Mouse (Mus musculus): ENCODE measurements around the gene Lrrc2.

Lrrc2 gene

DNA sequence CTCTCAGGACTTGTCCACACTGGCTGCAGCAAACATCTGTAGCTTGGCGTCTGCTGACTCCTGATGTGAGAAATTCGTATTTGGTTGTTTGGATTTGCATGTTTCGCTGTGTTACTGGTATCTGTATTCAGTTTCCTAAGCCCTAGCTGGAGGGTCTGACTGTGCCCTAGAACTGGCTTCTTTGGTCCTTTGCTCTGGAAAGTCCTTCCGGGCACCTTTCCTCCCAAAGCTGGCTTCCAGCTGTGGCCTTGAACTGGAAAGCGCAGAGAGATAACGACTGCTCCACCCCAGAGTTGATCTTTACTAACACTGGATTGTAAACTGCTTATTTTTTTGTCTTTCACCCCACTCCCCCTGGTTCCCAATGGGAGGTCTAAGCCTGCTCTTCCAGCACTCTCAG, 3.4 kb upstream of the Lrrc2 start:
- DNase-seq (ENCODE audit: inconsistent ontology term), result no peak

DNA sequence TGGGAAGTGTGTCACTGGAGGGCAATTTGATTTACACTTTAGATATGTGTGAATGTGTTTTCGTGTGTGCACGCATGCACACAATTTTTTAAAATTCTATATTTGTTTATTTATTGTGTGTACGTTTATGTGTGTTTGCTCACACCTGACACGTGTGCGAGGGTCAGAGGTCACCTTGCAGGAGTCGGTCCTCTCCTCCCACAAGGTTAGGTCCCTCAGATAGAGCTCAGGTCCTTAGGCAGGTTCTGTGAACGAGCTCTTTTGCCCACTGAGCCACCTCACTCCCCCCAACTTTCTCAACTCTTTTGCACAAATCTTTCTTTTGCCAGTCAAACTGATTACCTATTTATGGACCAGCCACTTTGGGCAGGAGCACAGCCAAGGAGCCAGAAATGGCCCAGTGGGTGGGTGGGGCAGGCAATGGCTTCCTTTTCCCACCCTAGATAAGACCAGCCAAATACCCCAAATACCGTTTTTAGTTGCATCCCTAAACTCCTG, 2.5 kb upstream of the Lrrc2 start:
- DNase-seq (ENCODE audit: inconsistent ontology term), result no peak

DNA sequence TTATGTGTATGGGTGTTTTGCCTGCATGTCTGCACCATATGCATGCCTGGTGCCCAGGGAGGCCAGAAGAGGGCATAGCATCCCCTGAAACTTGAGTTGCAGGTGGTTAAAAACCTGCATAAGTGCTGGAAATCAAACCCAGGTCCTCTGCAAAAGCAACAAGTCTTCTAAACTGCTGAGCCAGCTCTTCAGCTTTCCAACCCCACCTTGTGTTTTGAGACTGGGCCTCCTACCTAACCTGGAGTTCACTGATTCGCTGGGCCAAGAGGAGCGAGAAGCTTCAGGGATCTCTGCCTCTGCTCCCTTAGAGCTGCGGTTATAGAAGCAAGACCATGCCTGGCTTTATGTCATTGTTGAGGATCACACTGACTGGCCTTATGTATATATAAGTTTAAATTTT, 1.2 kb upstream of the Lrrc2 start:
- no peak for DNase-seq (ENCODE audit: inconsistent ontology term)

DNA sequence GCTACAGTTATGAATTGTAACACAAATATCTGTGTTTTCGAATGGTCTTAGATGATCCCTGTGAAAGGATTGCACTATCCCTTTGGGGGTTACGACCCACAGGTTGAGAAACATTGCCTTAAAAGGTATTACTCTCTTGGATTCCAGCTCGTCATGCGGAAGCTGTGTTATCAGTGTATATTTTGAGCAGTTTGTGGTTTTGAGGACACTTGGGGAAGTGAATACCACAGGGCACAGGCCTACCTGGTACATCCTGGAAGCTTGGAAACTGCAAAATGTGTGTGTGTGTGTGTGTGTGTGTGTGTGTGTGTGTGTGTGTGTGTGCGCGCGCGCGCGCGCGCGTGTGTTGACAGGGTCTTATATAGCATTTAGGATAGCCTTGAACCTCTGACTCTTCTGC, 521 bp downstream of the Lrrc2 start:
- DNase-seq (ENCODE audit: inconsistent ontology term), result no peak

DNA sequence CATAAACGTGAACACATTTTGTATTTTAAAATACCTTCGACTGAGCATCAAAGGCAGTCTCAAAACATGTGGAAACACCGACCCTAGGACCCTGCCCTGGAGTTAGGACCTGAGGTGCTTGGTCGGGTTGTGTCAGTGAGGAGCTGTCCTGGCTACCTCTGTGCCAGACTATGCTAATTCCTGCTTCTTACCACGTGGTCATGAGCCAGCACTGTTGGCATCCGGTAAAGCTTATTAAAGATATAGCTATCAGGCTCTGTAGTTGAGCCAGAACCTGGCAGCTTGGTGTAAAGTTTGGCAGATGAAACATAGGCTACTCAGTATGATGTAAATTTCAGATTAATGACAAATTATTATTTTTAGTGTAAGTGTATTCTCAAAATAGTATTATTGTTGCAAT, 1.1 kb downstream of the Lrrc2 start:
- no peak for DNase-seq (ENCODE audit: inconsistent ontology term)

DNA sequence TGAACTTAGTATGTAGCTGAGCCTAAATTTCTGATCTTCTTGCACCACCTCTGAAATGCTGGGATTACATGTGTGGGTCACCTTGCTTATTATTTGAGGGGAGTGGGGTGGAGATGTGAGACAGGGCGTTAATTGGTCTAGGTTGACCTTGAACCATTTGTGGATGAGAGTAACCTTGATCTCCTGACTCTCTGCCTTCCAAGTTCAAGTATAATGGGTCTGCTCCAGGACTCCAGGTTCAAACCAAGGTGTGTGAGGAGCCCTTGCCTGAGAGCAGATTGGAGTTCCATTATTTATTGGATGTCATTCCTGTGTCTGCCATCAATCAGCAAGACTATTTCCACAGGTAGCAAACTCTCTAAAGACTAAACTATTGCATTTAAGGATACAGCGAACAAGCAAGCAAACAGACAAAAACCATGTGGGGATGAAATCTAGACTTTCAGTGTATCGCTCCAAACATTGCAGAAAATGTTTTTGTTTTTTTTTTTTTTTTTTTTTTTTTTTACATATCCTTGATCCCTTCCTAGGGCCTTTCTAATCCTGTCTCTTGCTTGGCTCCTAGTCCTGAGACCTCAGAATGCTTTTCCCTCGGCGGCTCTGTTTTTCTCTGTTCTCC, 1.7 kb downstream of the Lrrc2 start:
- no peak for DNase-seq (ENCODE audit: inconsistent ontology term)

DNA sequence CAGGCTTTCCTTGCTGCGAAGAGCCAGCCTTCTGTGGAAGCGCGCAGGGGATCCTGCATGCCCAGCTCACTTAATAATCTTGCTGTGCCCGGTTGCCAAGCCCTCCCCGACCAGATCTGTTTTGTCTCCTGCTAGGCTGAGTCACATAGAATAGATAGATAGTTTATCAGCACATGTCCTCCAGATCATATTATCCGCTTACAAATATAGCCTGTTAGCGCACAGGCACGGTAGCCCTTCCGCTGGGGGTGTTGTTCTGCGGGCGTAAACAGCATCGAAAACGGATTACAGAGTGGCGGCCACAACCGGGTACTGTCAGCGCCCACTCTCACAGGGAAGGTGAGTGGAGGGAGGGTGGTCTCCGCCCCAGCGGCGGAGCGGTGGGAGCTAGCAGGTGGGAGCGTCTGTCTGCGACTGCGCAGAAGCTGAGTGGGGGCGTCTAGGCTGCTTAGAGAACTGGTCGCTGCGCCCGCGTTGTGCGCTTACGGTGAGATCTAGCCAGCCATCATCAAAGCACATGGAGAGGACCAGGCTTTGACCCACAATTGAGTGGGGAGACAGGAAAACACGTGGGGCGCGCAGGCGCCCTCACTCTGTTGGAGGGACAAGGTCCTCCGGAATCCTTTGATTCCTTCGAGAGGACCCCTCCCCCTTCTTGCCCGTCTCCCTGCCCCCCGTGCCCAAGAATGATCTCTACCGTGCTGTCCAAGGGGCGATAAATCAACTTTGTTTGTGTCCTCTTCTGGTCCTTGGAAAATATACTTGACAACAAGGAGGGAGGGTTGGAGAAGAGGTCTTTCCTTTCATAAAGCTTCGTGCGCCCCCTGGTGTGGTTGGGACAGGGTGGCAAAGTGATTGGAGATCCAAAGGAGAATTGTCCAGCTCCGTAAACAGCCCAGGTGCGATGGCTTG, 2.5 kb downstream of the Lrrc2 start:
- DNase-seq (ENCODE audit: inconsistent ontology term), result peak; percentile 74

DNA sequence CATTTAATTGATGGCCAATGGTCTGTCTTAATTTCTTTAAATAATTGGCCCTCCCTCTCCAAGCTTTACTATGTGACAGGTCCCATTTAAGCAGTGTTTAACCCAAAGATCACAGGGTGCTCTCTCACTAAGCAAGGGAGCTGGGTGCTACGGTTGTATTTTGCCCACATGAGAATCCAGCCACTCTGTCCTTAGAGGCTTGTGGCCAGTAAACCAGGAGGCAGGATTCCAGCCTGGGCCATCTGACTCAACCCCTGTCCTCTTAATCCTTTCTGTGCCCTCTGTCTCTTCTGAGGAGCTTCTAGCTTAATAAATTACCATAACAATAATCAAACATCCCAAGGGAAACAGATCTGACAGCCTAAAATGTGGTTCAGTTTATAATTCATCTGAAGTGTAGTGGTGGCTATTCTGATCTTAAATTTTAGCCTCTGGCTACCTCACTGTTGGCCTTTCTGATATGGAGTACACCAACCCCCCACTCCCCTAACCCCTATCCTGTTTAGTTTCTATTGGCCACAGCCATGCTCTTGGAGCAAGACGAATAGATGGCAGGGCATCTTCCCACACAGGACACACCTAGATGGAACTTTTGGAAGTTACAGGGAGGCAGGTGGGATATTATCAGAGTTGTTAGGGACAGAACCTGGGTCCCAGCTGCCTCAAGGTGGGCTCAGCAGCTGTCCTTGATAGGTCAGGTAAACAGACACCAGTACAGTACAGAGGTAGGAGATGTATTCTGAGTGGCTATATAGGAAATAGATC, 3.5 kb downstream of the Lrrc2 start:
- DNase-seq (ENCODE audit: inconsistent ontology term), result no peak

DNA sequence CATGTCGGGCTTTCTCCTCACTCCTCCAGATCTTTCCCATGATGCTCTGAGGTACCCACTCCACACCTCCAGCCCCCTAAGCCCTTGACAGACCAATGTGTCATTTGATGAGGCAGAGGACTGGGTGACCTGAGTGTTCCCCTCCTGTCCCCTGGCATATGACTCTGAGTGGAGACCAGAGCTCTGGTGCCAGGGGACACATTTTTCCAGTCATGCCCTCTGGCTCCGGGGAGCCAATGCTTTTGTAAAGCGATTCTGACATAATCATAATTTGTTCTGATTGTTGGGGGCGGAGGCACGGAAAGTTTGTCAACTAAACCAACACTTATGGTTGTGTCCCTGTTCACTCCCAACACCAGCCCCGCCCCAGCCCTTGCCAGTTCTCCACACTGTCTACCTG, 4.6 kb downstream of the Lrrc2 start:
- no peak for DNase-seq (ENCODE audit: inconsistent ontology term)

DNA sequence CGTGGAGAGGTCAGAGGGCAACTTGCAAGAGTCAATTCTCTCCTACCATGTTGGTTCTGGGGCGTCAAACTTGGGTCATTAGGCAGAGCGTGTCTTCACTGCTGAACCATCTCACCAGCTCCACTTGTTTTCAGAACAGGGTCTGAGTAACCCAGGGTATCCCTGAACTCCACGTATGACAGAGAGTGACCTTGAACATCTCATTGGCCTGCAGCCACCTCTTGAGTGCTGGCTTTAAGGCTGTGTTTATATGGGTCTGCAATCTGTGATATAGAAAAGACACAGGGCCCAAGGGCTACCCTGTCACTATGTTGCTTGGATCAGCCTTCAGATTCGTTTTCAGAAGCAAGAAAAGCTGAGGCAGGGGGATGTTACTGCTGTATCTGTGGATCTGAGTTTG, 8.3 kb downstream of the Lrrc2 start:
- DNase-seq (ENCODE audit: inconsistent ontology term), result no peak

DNA sequence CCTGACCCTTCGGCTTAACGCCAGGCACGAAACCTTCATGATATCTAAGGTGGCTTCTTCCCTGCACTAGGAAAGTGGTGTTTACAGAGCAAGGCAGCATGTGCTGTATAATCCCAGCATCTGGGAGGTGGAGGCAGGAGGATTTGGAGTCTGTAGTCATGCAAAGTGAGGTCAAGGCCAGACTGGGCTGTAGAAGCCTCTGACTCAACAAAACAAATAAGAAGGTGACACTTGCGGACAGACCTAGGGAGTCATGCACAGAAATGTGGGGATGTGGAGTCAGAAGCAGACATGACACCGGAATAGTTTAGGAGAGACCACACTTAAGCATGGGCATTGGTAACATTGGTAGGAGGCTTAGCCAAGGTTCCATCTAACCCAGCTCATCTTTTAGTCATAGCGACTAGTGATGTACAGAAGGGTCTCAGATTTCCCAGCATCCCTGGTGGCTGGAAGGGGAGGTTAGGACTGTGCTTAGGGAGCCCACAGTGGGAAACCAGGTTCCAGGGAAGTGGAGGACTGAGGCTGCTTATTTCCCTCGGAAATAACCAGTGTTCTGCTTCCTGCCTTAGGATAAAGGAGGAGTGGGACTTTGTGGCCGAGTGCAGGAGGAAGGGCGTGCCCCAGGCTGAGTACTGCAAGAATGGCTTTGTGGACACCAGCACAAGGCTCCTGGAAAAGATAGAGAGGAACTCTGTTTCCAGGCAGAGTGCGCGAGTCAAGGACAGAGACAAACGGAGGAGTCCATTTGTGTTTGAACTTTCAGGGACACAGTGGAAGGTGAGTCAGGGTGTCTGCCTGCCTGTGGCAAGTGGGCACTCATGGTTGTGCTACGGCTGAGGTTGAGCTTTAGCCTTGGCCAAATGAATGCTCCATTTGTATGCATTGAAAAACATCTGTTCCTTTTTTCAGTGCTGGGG, 9.1 kb downstream of the Lrrc2 start:
- no peak for DNase-seq (ENCODE audit: inconsistent ontology term)

DNA sequence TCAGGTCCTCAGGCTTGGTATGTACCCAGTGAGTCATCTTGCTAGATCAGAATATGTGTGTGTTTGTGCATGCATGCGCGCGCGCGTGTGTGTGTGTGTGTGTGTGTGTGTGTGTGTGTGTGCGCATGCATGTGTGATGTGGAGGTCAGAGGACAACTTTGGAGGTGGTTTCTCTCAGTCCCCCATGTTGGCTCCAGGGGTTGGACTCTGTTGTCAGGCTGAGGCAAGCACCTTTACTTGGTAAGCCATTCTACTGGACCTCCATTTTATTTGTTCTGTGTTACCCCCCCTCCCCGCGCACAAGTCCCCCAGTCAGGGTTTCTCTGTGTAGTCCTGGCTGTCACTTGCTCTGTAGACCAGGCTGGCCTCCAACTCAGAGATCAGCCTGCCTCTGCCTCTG, 10.0 kb downstream of the Lrrc2 start:
- no peak for DNase-seq (ENCODE audit: inconsistent ontology term)

DNA sequence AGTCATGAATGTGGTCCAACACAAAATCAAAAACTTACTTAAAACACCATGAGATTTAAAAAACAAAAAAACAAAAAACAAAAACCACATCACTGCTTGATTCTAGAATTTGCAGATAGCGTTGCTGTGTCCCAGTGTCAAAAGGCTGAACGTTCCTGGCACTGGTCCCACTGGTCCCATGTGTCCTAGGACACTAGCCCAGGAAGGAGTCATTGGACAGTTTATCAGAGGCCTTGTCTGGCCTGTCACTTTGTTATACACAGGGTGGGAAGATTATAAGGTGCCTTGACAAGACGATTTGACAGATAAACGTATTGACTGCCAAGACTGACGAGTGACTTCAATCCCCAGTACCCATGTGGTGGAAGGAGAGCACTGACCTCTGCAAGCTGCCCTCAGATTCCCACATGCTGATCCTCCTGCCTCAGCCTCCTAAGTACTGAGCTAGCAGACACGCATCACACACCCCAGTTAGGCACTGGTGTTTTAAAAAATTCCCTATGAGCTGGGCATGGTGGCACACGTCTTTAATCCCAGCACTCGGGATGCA, 12.3 kb downstream of the Lrrc2 start:
- no peak for DNase-seq (ENCODE audit: inconsistent ontology term)

DNA sequence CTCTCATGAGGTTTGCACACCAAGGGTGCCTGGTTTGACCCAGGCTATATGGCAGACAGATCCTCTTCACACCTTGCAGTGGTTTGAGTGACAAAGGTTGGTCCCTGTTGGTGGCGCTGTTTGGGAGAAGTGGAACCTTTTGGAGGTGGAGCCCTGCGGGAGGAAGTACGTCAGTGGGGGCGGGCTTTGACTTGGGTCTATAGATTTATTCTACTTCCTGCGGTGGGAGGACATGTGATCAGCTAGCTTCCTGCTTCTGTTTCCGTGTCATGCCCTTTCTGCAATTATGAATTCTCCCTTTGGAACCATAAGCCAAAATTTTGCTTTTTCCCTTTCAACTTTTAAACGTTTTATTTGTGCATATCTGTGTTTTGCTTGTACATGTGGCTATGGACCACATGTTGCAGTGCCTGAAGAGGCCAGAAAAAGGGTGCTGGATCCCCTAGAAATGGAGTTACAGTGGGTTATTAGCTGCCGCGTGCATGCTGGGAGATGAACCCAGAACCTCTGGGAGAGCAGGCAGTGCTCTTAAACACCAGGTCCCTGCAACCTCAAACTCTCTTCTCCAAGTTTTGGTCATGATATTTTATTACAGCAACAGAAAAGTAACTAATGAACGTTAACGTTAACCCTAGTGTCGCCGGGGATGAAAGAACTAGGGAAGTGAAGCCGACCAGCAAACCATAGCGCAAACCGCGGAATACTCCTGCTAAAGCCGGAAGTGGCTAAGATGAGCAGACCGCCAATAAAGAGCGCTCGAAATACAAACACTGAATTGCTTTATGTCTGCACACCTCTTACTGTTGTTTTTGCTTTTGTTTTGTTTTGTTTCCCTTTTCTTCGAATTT, 13.9 kb downstream of the Lrrc2 start:
- no peak for DNase-seq (ENCODE audit: inconsistent ontology term)

DNA sequence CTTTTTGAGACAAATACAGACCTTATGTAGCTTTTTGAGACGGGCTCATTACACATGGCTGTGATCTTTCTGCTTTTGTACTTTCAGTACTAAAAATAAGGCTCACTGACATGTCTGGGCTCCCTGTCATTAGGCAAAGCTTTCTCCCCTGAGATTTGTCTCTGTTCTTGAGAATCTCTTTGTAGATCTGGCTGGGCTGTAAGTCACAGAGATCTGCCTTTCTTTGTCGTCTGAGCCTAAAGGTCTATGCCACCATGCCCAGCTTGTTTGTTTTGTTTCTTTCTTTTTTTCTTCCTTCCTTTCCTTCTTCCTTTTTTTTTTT, 14.5 kb downstream of the Lrrc2 start:
- no peak for DNase-seq (ENCODE audit: inconsistent ontology term)

DNA sequence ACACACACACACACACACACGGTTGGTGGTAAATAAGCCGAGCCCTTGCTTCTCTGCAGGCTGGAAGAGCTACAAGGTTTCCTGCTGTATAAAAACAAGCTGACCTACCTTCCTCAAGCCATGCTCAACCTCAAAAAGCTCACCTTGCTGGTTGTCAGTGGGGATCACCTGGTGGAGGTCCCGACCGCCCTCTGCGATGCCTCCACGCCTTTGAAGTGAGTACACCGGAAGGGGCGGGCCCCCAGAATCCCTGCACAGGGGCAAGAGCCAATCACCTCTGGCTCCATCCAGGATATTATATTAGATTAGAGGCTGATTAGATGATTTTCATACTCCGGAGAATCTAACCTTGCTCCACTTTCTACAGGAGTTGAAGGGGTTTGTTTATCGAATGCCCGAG, 28.1 kb downstream of the Lrrc2 start:
- DNase-seq (ENCODE audit: inconsistent ontology term), result no peak

DNA sequence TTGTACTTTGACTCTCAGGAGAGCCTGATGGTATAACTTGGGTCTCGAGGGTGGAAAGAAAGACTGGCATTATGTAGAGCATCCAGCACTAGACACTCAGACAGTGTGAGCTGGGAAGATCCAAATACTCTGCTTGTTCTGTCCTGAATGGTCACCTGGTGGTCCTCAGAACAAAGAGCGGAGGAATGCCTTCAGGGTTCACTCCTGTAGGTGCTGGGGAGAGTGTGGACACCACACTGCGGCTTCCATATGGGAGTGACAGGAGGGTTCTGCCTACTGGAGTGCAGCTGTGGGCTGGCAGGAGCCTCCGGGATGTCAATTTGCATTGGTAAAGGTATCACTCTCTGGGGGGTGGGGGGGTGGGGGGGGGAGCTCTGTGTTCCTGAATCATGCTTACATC, 31.0 kb downstream of the Lrrc2 start:
- DNase-seq (ENCODE audit: inconsistent ontology term), result no peak

DNA sequence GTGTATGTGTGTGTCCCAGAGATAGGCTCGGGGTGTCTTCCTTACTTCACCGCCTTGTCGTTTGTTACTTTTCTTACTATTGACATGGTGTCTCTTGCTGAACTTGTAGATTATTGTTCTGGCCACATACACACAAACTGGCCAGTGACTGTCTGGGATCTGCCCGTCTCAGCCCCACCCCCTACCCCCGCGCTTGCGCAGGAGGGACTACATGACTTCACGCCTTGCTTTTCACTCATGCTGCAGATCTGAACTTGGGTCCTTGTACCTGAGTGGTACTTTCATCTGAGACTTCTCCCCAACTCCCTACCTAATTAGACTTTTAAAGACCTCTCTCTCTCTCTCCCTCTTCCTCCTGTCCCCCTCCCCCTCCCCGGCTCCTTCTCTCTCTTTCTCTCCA, 32.8 kb downstream of the Lrrc2 start:
- DNase-seq (ENCODE audit: inconsistent ontology term), result no peak

DNA sequence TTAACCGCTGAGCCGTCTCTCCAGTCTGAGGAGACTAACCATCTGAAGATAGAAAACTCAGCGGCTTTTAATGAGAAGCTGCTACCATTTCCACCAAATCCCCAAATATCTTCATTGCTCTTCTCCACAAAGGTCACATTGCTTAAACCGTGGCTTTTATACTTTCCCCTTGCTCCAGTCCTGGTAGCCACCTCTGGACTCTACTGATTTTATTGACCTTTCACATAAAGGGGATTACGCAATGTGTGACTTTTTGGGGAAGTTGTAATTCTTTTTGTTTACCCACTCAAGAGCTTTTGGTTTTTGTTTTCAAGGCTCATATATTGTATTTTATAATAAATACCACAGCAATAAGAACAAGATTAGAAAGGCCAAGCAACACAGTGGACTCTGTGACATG, 34.2 kb downstream of the Lrrc2 start:
- no peak for DNase-seq (ENCODE audit: inconsistent ontology term)

DNA sequence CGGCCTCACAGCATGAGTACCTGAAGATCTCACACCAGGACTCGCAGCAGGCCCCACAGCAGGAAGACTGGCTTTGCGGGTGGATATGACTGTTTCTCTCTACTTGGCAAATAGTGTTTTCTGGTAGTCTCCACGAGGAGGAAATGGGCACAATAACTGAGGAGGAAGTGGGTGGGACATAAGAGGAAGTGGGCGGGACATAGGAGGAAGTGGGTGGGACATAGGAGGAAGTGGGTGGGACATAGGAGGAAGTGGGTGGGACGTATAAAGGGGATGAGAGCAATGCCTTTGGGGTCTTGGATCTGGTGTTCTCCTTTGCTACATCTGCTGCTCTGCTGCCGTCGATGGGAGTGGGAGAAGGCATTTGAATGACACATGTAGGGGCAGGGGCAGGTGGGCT, 34.6 kb downstream of the Lrrc2 start:
- no peak for DNase-seq (ENCODE audit: inconsistent ontology term)

Measured in Muller cell, postnatal 12 days (primary cell).